Mouse (Mus musculus): Measurements from ENCODE around the gene 1700028J19Rik.
"Not testable (repeated sequence)": the region's sequence is repeated elsewhere in the genome, so short reads cannot be mapped to it uniquely, and the experiment has no call there.

DNA sequence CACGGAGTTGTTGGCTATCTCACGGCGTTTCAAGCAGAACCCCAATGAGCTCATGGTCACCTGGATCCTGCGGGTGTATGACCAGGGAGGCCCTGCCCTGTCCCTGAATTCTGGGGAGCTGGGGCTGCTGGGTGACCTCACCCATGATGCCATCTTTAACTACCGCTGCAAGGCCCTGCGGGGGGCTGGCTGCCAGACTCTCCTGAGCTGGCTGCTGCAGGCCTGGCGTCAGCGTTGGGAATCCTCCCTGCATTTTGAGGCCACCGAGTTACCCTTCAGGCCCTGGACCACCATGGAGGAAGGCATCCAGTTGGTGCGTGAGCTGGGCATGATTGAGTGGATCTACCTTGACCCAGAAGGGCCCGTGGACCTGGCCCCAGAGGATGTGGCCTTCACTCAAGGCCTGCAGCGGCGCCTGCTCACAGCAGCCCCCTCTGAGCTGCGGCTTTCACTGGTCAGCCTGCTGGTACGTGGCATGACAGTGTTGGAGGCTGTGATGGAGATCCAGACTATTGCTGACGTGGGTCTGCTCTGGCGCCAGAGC, 4.3 kb upstream of the 1700028J19Rik start:
- not testable (repeated sequence) for TF ChIP-seq CTCF, EP300 (IDR thresholded peaks at IDR 0.05; ENCODE audit: low read depth)
